Mouse (Mus musculus) embryonic fibroblast, embryonic 13.5 days (primary cell): ENCODE data around the gene Grhl1.

ENCODE experiments used
- CTCF ChIP-seq: IDR thresholded peaks from 2 replicates; pipeline ENCODE4 v1.5.1; 2011; ENCODE audit warnings: mild to moderate bottlenecking, control low read depth, low read length, moderate library complexity, borderline replicate concordance; ENCODE audit not compliant: insufficient read depth
- POLR2A ChIP-seq: IDR thresholded peaks from 2 replicates; pipeline ENCODE4 v1.6.1; 2011; ENCODE audit warnings: low read depth, mild to moderate bottlenecking, control low read depth, low read length, moderate library complexity

DNA sequence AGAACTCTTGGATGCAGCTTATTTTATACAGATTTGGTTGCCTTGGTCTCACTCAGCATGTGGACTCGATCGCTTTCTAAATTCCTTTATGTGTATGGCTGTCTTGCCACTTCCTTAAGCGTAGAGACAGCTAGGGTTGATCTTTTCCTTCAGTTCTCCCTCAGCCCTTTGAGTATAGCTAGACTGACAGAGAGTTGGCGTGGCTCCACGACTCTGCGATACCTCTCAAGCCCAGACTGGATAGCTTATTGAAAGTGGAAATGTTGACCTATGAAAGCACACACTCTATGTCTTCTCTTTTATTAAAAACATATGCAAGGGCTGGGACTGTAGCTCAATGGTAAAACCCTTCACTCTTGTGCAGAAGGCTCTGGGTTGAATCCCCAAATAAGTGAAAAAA lies 25.3 kb downstream of the Grhl1 start:
- no peak for TF ChIP-seq POLR2A
- no peak for TF ChIP-seq CTCF
